Mouse (Mus musculus) c-Kit-negative CD71-positive TER-119-positive erythroid progenitor cells, embryonic 14.5 days (primary cell): ENCODE measurements at regions not wholly inside any gene's neighbourhood (a gene's known extent, or its start where the extent isn't known, plus 50 kb on each side); places are given as distances from the start of the nearest gene placed in this dataset.
"Not testable (repeated sequence)": the region's sequence is repeated elsewhere in the genome, so short reads cannot be mapped to it uniquely, and the experiment has no call there.

Experiments used
- DNase-seq: peaks from one replicate; pipeline ENCODE4 v3.0.0-alpha.2; 2013; ENCODE audit warnings: low read depth, low spot score

DNA sequence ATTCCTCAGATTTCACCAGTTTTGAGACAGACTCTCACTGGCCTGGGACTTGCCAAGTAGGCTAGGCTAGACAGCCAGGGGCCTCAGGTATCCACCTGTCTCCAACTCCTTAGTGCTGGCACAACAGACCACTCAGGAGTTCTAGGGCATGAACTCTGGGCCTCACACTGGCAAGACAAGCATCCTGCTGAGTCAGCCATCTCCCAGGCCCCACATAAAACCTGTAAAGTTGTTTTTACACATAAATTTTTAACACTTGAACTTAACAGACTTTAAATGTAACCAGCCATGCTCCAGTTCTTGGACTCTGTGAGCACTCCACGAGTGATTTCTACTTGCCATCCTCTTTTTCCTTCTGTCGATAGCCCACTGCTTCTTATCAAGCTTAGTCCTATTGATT lies 205.5 kb upstream of the Hs6st1 start:
- DNase-seq = no peak

DNA sequence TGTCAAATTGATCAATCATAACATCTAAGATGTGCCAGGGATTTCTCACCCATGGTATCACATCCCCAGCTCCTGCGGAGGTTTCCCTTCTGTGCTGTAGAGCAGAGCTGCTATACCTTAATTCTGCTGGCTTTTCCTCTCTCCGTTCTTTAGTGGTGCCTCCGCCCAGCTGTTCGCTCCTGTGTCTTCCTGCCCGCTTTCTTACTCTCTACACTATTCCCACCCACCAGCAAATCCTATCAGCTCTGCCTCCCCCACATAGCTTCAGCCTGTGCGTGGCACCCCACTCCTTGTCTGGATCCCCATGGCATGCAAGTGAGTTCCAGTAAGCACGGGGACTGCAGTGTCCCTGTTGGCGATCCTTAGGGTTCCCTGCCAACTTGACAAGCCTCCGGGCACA lies 204.0 kb upstream of the Hs6st1 start:
- no peak for DNase-seq

DNA sequence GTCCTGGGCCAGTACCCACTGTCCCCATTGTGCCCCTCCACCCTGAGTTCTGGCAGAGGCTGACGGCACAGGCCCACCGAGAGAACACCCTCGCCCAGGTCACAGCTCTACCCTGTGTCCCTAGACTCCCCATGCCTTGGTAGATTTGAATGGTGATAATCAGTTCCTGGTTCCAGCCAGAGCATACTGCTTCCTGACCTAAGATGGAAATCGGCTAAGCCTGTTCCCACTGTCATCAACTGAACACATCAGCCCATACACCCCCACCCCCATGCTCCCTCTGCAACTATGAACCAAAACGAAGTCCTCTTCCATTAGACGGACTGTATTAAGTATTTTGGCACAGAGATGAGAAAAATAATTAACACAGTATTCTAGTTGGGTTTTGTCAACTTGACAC lies 202.9 kb upstream of the Hs6st1 start:
- no peak for DNase-seq

DNA sequence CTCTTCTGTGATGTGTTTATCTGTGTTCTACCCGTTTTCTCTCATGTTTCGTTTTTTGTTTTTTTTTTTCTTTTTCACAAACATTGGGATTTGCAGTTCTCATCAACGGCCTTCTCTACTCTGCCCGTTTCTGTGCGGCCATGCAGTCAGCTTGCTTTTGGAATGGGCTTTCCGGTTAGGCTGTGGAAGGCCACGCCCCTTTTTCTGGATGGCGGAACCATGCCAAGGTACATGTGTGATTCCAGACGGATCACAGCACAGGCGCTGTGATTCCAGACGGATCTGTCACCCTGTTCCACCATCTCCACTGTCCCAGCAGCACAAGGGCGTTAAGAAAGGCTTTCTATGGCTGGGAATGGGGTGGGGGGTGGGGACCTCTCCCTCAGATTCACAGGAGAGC lies 201.6 kb upstream of the Hs6st1 start:
- DNase-seq = no peak

DNA sequence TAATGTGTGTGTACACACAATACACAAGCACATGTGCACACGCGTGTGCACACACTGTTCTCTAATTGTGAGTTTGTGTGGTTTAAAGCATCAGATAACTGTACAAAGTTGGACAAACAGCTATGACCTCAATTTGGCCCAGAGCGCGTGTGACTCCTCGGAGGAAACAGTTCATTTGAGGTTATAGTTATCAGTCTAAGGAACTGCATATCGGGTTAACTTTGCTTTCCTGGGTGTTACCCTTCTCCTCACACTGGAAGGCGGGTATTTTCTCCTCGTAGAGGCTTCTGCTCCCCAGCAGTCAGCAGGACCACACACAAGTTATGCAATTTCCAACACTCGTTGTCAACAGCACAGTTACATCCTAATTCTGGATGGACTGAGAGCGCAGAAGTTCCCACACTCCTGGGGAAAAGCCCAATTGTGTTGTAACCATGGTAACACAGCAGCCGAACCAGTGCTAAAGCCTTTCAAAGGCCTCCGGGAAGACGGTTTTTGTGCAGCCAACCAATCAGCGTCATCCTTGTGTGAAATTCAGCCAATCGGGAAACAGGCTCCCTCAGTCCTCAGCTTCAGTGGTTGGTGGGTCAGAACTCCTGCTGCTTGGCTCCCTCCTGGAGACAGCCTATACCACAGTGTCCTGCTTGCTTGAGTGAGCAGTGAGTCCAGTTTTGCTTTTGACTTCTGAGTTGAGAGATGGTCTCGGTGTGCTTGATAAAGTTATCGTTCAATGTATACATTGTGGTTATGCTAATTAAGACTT lies 198.6 kb upstream of the Hs6st1 start:
- DNase-seq = no peak

DNA sequence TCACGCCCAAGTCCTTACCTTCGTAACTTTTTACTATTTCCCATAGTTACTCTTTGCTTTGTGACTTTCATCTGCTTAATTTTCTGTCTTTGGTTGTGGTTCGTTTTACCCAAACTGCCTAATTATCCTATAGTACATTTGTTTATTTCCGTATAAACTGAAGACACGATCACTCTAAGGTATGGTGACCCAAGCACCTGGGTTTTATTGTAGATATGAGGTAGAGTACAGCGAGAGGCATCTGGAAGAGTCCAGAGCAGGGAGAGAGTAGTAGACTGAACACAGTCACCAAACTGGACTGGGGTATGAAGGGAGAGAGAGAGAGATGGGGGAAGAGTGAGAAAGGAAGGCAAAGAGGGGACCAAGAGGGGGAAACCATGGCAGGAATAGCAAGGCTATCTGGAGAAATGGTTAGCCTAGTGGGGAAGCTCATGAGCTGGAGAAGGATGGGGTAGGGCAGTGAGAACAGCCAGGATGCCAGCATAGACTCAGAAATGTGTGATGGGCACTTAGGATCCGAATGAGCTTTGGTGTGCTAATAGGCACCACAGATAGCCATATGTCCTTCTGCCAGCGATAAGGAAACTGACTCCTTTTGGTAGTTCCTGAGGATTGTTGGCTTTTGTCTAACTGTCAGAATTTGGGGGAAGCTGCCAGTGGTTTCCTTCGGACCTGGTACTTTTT lies 197.9 kb upstream of the Hs6st1 start:
- no peak for DNase-seq

DNA sequence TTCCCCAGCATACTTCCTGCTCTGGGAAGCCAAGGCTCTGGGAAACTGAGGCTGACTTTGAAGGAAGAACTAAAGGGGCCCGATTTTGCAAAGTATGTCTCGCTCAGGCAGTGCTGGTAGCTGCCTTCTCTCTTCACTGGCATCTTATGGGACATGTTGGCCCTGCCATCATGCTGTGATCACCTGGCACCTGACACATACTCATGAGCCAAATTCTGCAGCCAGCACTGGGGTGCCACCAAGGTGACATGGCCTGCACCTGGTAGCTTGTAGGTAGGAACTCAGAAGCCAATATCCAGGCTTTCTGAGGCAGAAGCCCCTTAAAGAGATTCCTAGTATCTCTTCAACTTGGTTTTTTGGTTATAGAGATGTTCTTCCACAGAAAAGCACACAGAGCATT lies 195.2 kb upstream of the Hs6st1 start:
- no peak for DNase-seq

DNA sequence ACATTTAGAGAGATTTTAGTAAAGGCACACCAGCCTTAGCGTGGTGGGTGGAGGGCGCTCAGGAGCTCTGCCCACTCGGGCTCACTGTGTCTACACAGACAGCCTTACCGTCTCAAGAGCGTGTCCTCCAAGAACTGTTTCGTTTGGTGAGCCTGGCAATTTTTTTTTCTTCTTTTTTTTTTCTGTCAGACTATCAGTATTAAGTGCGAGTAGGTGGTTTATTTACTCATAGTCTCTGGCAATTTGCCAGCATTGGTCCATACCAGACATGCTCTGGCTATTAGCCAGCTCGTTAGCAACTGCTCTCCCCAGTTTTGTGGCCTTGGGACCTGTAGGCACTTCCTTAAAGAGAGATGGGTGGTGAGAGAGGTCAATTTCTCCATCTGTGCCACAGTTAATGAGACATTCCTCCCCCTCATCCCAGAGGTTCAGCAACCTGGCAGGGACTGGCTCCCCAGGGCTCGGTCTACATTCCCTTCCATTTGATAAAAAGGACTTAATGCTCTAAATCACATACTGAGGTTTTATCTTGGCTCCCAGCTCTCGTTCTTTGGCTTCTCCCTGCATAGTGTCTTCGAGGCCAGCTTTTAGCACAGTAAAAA lies 192.9 kb upstream of the Hs6st1 start:
- DNase-seq = no peak

DNA sequence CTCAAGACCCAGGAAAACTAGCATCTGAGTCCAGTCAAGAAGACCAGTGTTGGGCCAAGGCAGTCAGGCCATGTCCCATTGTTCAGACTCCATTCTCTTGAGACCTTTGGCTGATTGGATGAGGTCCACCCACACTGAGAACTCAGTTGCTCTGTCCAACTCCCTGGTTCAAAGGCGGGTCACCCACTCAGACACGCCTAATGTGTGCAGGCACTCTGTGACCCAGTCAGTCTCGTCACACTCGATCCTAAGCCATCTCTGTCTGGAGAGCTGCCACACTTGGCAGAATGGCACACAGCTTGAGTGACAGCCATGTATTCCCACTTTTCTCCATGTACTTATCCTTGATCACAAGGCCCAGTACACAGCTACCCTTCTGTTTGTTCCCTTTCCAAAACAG lies 189.8 kb upstream of the Hs6st1 start:
- no peak for DNase-seq

DNA sequence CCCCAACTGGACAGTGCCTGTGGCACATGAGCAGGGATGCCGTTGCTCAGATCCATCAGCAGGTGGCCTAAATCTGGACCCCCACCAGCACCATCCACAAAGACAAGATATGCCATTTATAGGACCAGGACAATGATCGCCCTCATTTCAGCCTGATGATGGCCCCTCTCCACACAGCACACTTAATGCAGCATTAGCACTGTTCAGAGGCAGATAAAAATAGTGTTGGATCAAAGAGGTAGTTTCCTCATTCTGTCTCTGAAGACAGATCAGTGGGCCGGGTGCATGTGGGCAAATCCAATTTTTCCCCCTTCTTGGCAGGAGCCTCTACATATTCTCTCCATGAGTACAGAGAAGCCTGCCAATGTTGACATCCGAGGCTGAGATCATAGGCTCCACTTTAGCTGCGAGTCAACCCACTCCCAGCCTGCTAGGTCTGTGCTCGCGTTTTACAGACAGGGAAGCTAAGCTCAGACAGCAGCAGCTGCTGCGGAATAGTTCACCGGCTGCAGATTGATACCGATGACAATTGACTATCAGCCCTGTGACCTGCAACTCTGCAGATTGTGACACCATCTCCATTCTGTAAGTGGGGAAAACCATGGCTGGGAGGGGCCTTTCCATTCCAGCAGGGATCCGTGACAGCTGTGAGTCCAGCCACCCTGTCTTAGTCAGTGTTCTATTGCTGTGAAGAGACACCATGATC lies 188.7 kb upstream of the Hs6st1 start:
- DNase-seq = no peak

DNA sequence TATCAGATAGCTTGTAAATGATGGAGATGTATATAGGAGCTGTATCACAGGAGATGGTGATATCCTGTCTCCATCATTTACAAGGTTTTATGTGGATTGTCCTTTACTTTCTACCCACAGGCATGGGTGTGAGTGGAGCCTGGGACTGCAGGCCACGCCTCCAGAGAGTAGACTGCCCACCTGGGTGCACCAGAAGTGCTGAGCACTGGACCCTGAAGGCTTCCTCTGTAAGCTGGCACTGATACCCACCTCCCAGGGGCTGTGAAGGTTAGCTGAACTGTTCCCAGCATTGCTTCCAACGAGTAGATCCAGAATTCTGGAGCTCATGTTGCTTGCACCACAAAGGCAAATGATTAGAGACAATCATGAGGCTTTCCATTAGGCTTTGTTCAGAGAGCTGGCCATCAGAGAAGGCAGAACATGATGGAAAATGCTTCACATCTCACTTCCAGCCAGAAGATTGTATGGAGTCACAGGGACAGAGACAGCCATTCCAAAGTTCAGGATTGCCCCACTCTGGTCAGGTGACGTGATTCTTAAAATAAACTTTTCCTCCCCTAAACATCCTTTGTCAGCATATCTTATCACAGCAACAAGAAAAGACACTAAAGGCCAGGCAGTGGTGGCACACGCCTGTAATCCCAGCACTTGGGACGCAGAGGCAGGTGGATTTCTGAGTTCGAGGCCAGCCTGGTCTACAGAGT lies 187.5 kb upstream of the Hs6st1 start:
- no peak for DNase-seq

DNA sequence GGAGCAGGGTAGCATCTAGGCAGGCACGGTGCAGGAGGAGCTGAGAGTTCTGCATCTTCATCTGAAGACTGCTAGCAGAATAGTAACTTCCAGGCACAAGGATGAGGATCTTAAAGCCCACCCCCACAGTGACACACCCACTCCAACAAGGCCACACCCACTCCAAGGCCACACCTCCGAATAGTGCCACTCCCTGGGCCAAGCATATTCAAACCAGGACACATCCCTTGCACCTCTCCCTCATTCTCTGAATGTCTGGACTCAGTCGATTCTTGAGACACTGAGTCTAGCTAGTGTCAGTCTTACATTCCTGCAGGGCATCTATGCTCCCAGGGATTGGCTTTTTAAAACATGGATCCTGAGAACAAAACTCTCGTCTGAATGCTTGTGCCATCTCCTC lies 186.7 kb upstream of the Hs6st1 start:
- no peak for DNase-seq

DNA sequence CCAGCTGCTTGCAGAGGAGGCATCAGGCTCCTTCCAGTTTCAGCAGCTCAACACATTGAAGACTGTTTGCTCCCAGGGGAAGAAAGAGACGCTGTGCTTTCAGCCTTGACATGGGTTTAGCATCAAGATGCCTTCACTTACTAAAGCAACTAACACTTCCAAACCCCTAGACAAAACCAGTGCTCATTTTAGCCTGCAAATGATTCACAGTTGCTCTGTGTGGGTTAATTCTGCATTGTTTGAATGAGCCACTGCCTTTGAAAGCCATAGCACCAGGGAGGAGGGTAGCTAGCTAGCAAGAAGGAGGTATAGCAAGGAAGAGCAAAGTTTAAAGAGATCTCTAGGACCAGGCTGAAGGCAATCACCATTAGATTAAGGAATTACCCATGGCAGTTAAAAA lies 186.1 kb upstream of the Hs6st1 start:
- DNase-seq = no peak

DNA sequence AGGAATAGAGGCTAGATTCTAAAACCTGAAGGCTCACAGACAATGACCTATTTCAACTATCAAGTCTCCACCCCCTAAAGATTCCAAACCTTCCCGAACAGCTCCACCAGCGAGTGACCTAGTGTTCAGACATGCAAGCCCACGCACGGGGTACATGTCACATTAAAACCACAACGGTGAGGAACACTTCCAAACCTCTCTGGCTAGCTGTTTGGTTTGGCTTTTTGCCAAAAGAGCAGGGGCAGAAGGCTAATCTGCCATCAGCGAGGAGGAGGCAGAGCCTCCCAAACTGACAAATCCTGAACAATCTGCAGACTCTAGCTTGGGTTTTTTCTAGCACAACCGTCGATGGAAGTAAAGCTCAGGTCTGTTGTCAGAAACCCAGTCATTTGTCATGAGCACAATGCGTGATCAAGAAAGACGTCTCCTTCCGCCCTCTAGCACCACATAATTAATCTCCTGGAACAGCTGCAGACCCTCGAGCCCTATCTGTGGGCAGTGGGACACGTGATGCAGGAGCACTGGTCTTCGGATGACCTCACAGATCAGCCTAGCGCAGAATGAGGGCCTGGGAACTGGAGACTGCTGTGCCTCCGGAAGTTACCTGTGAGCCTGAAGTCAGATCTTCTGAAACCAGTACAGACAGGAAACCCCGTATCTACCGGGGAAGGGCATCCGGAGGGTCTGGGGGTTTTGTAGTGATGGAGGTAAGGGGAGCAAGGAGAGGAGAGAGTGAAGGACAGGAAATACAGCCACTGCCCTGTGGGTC lies 178.3 kb upstream of the Hs6st1 start:
- DNase-seq = no peak

DNA sequence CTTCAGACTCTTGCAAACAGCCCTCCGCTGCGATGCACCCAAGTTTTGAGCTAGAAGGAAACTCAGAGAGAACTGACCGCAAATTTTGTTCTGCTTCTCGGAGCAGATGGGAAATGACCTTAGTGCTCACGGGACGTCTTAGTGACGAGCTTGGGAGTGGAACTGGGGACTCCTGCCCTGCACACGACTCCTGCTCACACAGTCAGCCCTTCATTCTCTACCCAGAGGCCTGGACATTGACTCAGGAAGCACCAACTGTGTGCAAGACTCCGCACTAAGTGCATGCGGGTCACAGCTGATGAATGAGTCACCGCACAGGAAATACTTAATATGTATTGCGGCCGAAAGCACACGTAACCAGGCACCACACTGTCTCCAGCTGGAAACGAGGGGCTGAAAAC lies 177.7 kb upstream of the Hs6st1 start:
- DNase-seq = no peak

DNA sequence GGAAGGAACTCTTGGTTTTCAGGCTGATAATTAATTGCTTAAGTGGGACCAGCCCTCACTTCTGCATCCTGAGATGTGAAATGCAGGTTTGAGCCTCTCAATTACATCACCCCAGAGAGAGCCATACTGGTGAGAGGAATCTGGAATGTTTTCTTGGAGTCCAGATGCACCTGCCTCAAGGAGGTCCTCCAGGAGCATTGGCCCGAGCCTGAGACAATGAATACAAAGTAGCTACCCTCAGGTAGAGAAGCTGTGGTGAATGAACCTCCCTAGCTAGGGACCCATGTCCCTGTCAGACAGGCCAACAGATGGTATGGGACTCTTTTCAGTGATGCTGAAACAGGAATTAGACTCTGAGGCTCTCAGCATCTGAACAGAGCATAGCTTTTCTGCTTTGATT lies 168.7 kb upstream of the Hs6st1 start:
- DNase-seq = no peak

DNA sequence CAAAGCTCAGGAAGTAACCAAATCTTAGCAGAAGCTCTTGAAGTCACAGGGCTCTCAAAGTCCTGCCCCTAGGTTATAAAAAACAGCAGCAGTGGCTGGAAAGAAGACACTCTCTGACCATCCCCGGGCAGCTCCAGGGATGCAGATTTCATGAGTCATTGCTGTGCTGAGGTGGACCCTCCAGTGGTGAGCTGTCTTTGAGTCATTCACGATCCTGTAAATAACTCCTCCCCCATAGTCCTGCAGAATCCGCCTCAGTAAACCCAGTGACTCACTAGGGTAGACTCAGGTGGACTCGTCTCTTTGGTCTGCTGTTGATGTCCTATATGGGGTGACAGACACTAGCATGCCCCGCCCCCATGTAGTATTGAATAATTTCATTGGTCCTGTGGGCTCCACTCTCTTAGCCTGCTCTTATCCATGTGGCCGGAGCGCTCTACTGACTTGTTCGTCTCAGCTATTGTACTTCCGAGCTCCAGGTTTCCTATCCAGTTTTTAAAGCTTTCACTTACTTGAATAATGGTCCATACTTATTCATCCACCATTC lies 164.1 kb upstream of the Hs6st1 start:
- DNase-seq = no peak

DNA sequence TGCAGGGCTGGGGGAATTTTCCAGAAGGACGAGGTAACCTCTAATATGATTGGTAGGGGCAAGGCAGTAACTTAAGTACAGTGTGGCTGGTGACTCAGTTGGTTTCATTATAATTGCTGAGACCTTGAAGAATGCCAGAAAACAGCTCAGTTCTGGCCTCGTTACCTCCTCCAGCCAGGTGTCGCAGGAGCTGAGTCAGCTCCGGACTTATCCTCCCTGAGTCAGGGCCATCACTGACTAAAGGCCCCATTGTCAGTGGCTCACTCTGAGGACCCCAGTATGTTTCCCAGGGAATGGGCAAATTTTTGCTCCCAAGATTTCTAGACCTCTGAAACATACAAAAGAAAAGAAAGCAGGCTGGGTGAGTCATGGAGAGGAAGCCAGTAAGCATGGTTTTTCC lies 154.6 kb upstream of the Hs6st1 start:
- DNase-seq = no peak

DNA sequence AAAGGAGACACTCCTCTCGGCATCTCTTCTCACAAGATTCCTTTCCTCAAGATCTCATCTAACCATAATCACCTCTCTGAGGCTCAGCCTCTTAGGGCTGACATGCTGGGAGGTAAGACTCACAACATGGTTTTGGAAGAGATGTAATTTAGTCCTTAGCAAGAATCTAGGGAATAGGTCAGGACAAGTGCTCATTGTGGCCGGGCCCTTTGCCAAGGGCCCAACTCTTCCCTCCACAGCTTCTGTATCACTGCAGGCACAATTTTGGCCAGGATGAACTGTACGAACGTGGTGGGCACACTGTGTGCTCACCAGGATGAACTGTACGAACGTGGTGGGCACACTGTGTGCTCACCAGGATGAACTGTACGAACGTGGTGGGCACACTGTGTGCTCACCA lies 154.0 kb upstream of the Hs6st1 start:
- DNase-seq = not testable (repeated sequence)

DNA sequence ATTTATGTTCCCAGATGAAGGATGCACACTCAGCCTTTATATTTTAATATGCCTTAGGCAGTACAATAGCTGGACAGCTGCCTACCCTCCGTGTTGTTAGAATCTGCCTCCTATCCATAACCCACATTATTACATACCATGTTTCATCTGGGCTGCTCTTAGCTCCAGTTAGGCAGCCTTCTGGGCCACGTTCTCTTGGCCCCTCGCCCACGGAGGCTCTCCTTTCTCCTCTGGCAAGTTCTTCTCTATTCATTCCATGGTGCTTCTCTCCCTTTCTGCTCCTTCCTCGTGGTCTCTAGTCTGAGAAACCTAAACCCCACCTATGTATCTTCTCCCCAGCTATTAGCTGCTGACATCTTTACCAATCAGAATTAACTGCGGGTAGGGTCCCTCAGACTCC lies 152.7 kb upstream of the Hs6st1 start:
- no peak for DNase-seq
